Mouse (Mus musculus) liver, adult (tissue): ENCODE measurements around the gene Arih2.

Source experiments
- GATA4 ChIP-seq: IDR thresholded peaks from 2 replicates; pipeline ENCODE4 v1.6.1; 2014; ENCODE audit warnings: mild to moderate bottlenecking, low read length; ENCODE audit not compliant: insufficient replicate concordance

Arih2 gene

GRCm38 (mm10) chr9:108574921-108575320 lies 74.3 kb downstream of the Arih2 start:
- no peak for TF ChIP-seq GATA4

GRCm38 (mm10) chr9:108573774-108574690 lies 75.2 kb downstream of the Arih2 start:
- no peak for TF ChIP-seq GATA4

- TF ChIP-seq GATA4, result no peak
Observed at GRCm38 (mm10) chr9:108572321-108572720, 76.9 kb downstream of the Arih2 start.

- TF ChIP-seq GATA4, result no peak
Observed at GRCm38 (mm10) chr9:108571401-108571973, 77.7 kb downstream of the Arih2 start.

- no peak for TF ChIP-seq GATA4
Observed at GRCm38 (mm10) chr9:108570207-108570896, 78.8 kb downstream of the Arih2 start.

- TF ChIP-seq GATA4, result peak; percentile 63; the same call in 1 of the 2 replicates
Observed at GRCm38 (mm10) chr9:108569381-108570206, 79.6 kb downstream of the Arih2 start, which contains the start of gene Dalrd3. Gene Dalrd3, plus strand, starts transcription at chr9:108569886.

GRCm38 (mm10) chr9:108568511-108568921 lies 80.7 kb downstream of the Arih2 start:
- TF ChIP-seq GATA4, result no peak

- TF ChIP-seq GATA4, result no peak
Observed at GRCm38 (mm10) chr9:108567931-108568419, 81.2 kb downstream of the Arih2 start.

- TF ChIP-seq GATA4, result no peak; the same call in 1 of the 2 replicates
Observed at GRCm38 (mm10) chr9:108566815-108567776, 82.1 kb downstream of the Arih2 start, which contains the start of gene Ndufaf3. Gene Ndufaf3, minus strand, starts transcription at chr9:108567434.

- no peak for TF ChIP-seq GATA4
Observed at GRCm38 (mm10) chr9:108565881-108566814, 83.0 kb downstream of the Arih2 start.

- TF ChIP-seq GATA4, result no peak
Observed at GRCm38 (mm10) chr9:108564131-108564530, 85.1 kb downstream of the Arih2 start.

GRCm38 (mm10) chr9:108563671-108564070 lies 85.5 kb downstream of the Arih2 start:
- TF ChIP-seq GATA4, result no peak
